Mouse (Mus musculus): ENCODE measurements at regions not wholly inside any gene's neighbourhood (a gene's known extent, or its start where the extent isn't known, plus 50 kb on each side); places are given as distances from the start of the nearest gene placed in this dataset.

GRCm38 (mm10) chr4:127785786-127786185, 185.0 kb downstream of the CK137956 start:
- Histone ChIP-seq H3K9me3 (ENCODE audit: low read length) (no peaks in the 10 kb centered on the region), H3K4me1 (ENCODE audit: insufficient read depth) (no peaks in the 10 kb centered on the region), H3K4me2 (ENCODE audit: low read depth, low read length) (no peak overlapping the region), H3K36me3 (replicated peaks; ENCODE audit: insufficient read depth, low read length) (no peaks in the 10 kb centered on the region), H3K27me3 (ENCODE audit: insufficient read depth, low read length) (no peaks in the 10 kb centered on the region), H3K4me3 (ENCODE audit: low read depth, low read length) (no peak overlapping the region), H3K9ac (replicated peaks) (no peak overlapping the region), H3K27ac (ENCODE audit: low read depth) (no peak overlapping the region)
- no peak for TF ChIP-seq CTCF (IDR thresholded peaks at IDR 0.05; ENCODE audit: low read depth)
- ATAC-seq (no peak), DNase-seq (no peak)
- 77% methylated on average over 3 of the region's 3 CpGs for WGBS (ENCODE audit: insufficient replicate concordance)

GRCm38 (mm10) chr4:127771966-127772500, 198.7 kb downstream of the CK137956 start:
- WGBS (ENCODE audit: insufficient replicate concordance), result 63% methylated on average over 5 of the region's 5 CpGs
- TF ChIP-seq EP300 (IDR thresholded peaks at IDR 0.05; ENCODE audit: low read depth) (no peak), CTCF (IDR thresholded peaks at IDR 0.05; ENCODE audit: low read depth) (no peak)
- no peak for ATAC-seq
- H3K9ac ChIP-seq (replicated peaks), result no peak overlapping the region
- H3K27ac ChIP-seq (ENCODE audit: low read depth), result no peak overlapping the region
- no peaks in the 10 kb centered on the region for H3K9me3 ChIP-seq (ENCODE audit: low read length)
- no peak overlapping the region for H3K4me2 ChIP-seq (ENCODE audit: low read depth, low read length)
- no peaks in the 10 kb centered on the region for H3K36me3 ChIP-seq (replicated peaks; ENCODE audit: insufficient read depth, low read length)
- H3K4me3 ChIP-seq (ENCODE audit: low read depth, low read length), result no peak overlapping the region
- no peaks in the 10 kb centered on the region for H3K4me1 ChIP-seq (ENCODE audit: insufficient read depth)
- no peak for DNase-seq
- H3K27me3 ChIP-seq (ENCODE audit: insufficient read depth, low read length), result no peaks in the 10 kb centered on the region

GRCm38 (mm10) chr4:127763736-127764135, 207.0 kb downstream of the CK137956 start:
- H3K36me3 ChIP-seq (replicated peaks; ENCODE audit: insufficient read depth, low read length), result no peaks in the 10 kb centered on the region
- H3K9ac ChIP-seq (replicated peaks), result no peak overlapping the region
- no peak for TF ChIP-seq CTCF (IDR thresholded peaks at IDR 0.05; ENCODE audit: low read depth)
- TF ChIP-seq EP300 (IDR thresholded peaks at IDR 0.05; ENCODE audit: low read depth), result no peak
- no peaks in the 10 kb centered on the region for H3K4me1 ChIP-seq (ENCODE audit: insufficient read depth)
- no peaks in the 10 kb centered on the region for H3K27me3 ChIP-seq (ENCODE audit: insufficient read depth, low read length)
- no peak overlapping the region for H3K4me3 ChIP-seq (ENCODE audit: low read depth, low read length)
- H3K27ac ChIP-seq (ENCODE audit: low read depth), result no peak overlapping the region
- no peak for ATAC-seq
- no peak overlapping the region for H3K4me2 ChIP-seq (ENCODE audit: low read depth, low read length)
- H3K9me3 ChIP-seq (ENCODE audit: low read length), result no peaks in the 10 kb centered on the region
- WGBS (ENCODE audit: insufficient replicate concordance), result 81% methylated on average over 5 of the region's 5 CpGs
- DNase-seq, result no peak

GRCm38 (mm10) chr4:127758961-127759360, 211.8 kb downstream of the CK137956 start:
- ATAC-seq (no peak), DNase-seq (no peak)
- H3K9ac ChIP-seq (replicated peaks), result no peak overlapping the region
- 68% methylated on average over 9 of the region's 9 CpGs for WGBS (ENCODE audit: insufficient replicate concordance)
- H3K36me3 ChIP-seq (replicated peaks; ENCODE audit: insufficient read depth, low read length), result no peaks in the 10 kb centered on the region
- H3K27me3 ChIP-seq (ENCODE audit: insufficient read depth, low read length), result no peaks in the 10 kb centered on the region
- H3K9me3 ChIP-seq (ENCODE audit: low read length), result no peaks in the 10 kb centered on the region
- TF ChIP-seq CTCF (IDR thresholded peaks at IDR 0.05; ENCODE audit: low read depth), result no peak
- no peak for TF ChIP-seq EP300 (IDR thresholded peaks at IDR 0.05; ENCODE audit: low read depth)
- H3K4me2 ChIP-seq (ENCODE audit: low read depth, low read length), result no peak overlapping the region
- H3K27ac ChIP-seq (ENCODE audit: low read depth), result no peak overlapping the region
- H3K4me1 ChIP-seq (ENCODE audit: insufficient read depth), result no peaks in the 10 kb centered on the region
- H3K4me3 ChIP-seq (ENCODE audit: low read depth, low read length), result no peak overlapping the region

- ATAC-seq, result no peak
- 67% methylated on average over 6 of the region's 6 CpGs for WGBS (ENCODE audit: insufficient replicate concordance)
- Histone ChIP-seq H3K4me2 (ENCODE audit: low read depth, low read length) (no peak overlapping the region), H3K27ac (ENCODE audit: low read depth) (no peak overlapping the region), H3K4me3 (ENCODE audit: low read depth, low read length) (no peak overlapping the region), H3K9me3 (ENCODE audit: low read length) (no peaks in the 10 kb centered on the region), H3K4me1 (ENCODE audit: insufficient read depth) (no peaks in the 10 kb centered on the region), H3K9ac (replicated peaks) (no peak overlapping the region), H3K27me3 (ENCODE audit: insufficient read depth, low read length) (no peaks in the 10 kb centered on the region), H3K36me3 (replicated peaks; ENCODE audit: insufficient read depth, low read length) (no peaks in the 10 kb centered on the region)
- no peak for DNase-seq
- TF ChIP-seq EP300 (IDR thresholded peaks at IDR 0.05; ENCODE audit: low read depth) (no peak), CTCF (IDR thresholded peaks at IDR 0.05; ENCODE audit: low read depth) (no peak)
Observed at GRCm38 (mm10) chr4:127756238-127756637, 214.5 kb downstream of the CK137956 start.

GRCm38 (mm10) chr4:127750781-127751180, 220.0 kb downstream of the CK137956 start:
- Histone ChIP-seq H3K4me2 (ENCODE audit: low read depth, low read length) (no peak overlapping the region), H3K4me1 (ENCODE audit: insufficient read depth) (no peaks in the 10 kb centered on the region), H3K27ac (ENCODE audit: low read depth) (no peak overlapping the region), H3K9me3 (ENCODE audit: low read length) (no peaks in the 10 kb centered on the region), H3K27me3 (ENCODE audit: insufficient read depth, low read length) (no peaks in the 10 kb centered on the region), H3K36me3 (replicated peaks; ENCODE audit: insufficient read depth, low read length) (no peaks in the 10 kb centered on the region), H3K9ac (replicated peaks) (no peak overlapping the region), H3K4me3 (ENCODE audit: low read depth, low read length) (no peak overlapping the region)
- ATAC-seq (no peak), DNase-seq (no peak)
- no peak for TF ChIP-seq CTCF (IDR thresholded peaks at IDR 0.05; ENCODE audit: low read depth)
- TF ChIP-seq EP300 (IDR thresholded peaks at IDR 0.05; ENCODE audit: low read depth), result no peak
- 80% methylated on average over 3 of the region's 3 CpGs for WGBS (ENCODE audit: insufficient replicate concordance)

GRCm38 (mm10) chr4:127747876-127748275, 222.9 kb downstream of the CK137956 start:
- DNase-seq (peak; percentile 7), ATAC-seq (no peak)
- 63% methylated on average over 5 of the region's 5 CpGs for WGBS (ENCODE audit: insufficient replicate concordance)
- Histone ChIP-seq H3K36me3 (replicated peaks; ENCODE audit: insufficient read depth, low read length) (no peaks in the 10 kb centered on the region), H3K4me3 (ENCODE audit: low read depth, low read length) (no peak overlapping the region), H3K9me3 (ENCODE audit: low read length) (no peaks in the 10 kb centered on the region), H3K27me3 (ENCODE audit: insufficient read depth, low read length) (no peaks in the 10 kb centered on the region), H3K4me2 (ENCODE audit: low read depth, low read length) (no peak overlapping the region), H3K27ac (ENCODE audit: low read depth) (no peak overlapping the region), H3K4me1 (ENCODE audit: insufficient read depth) (no peaks in the 10 kb centered on the region), H3K9ac (replicated peaks) (no peak overlapping the region)
- TF ChIP-seq EP300 (IDR thresholded peaks at IDR 0.05; ENCODE audit: low read depth), result no peak
- TF ChIP-seq CTCF (IDR thresholded peaks at IDR 0.05; ENCODE audit: low read depth), result no peak
